34 mouse cellular contexts compared by ENCODE assay signal in genomic region chrX:140609938-140610337, GRCm38 (mm10).
"Had no signal": no experiment of that assay in that cellular context is flagged by ENCODE, and none has a peak within 500 bp of the region (broad histone marks: within the 10 kb centered on the region; RNA-seq: fewer than 3 reads in every experiment).

No protein-coding gene starts in this region.

- H3K27me3 ChIP-seq: heart, embryonic 12.5 days; heart, embryonic 15.5 days; intestine, embryonic 15.5 days had no signal

- H3K36me3 ChIP-seq: heart, embryonic 10.5 days; heart, embryonic 12.5 days; heart, embryonic 15.5 days; hindbrain, embryonic 10.5 days; hindbrain, embryonic 12.5 days; hindbrain, embryonic 13.5 days; hindbrain, embryonic 15.5 days; intestine, embryonic 15.5 days; kidney, embryonic 15.5 days had no signal

- H3K4me2 ChIP-seq: heart, embryonic 11.5 days; heart, embryonic 12.5 days; heart, embryonic 15.5 days; hindbrain, embryonic 12.5 days; hindbrain, embryonic 13.5 days; hindbrain, embryonic 14.5 days; hindbrain, embryonic 15.5 days; intestine, embryonic 15.5 days; kidney, embryonic 15.5 days had no signal

- ATAC-seq: hindbrain, embryonic 16.5 days; hindbrain, postnatal 0 days; intestine, embryonic 15.5 days; intestine, embryonic 16.5 days; intestine, postnatal 0 days had no signal

- H3K9ac ChIP-seq: heart, embryonic 12.5 days; heart, embryonic 15.5 days; hindbrain, embryonic 12.5 days; hindbrain, embryonic 13.5 days; hindbrain, embryonic 14.5 days; hindbrain, embryonic 15.5 days; intestine, embryonic 15.5 days; kidney, embryonic 15.5 days had no signal

- DNase-seq: heart, postnatal 10 days; heart, postnatal 14 days; heart, postnatal 36 days; heart, postnatal 4 days; kidney, adult 11 months; kidney, adult 18-20 months; kidney, adult 2 months; kidney, adult 8-10 months; kidney, adult 9 months; kidney, postnatal 10 days; kidney, postnatal 14 days; kidney, postnatal 25 days; kidney, postnatal 36 days; kidney, postnatal 4 days; layer of hippocampus, adult 9-11 months; layer of hippocampus, postnatal 36 days had no signal

- H3K27ac ChIP-seq: heart, embryonic 10.5 days; heart, embryonic 15.5 days; hindbrain, embryonic 10.5 days; hindbrain, embryonic 12.5 days; hindbrain, embryonic 13.5 days; hindbrain, embryonic 14.5 days; hindbrain, embryonic 15.5 days; hindbrain, postnatal 0 days; intestine, embryonic 15.5 days; kidney, embryonic 15.5 days; kidney, postnatal 0 days; layer of hippocampus, adult 2 months; left cerebral cortex, adult 2 months had no signal

- H3K9me3 ChIP-seq: heart, embryonic 10.5 days; heart, embryonic 12.5 days; heart, embryonic 15.5 days; hindbrain, embryonic 10.5 days; hindbrain, embryonic 12.5 days; hindbrain, embryonic 13.5 days; hindbrain, embryonic 15.5 days; intestine, embryonic 15.5 days; kidney, embryonic 15.5 days had no signal

- H3K4me3 ChIP-seq: heart, embryonic 10.5 days; heart, embryonic 12.5 days; heart, embryonic 15.5 days; hindbrain, embryonic 10.5 days; hindbrain, embryonic 12.5 days; hindbrain, embryonic 13.5 days; hindbrain, embryonic 15.5 days; intestine, embryonic 15.5 days; kidney, embryonic 15.5 days; layer of hippocampus, adult 2 months; left cerebral cortex, adult 2 months had no signal

- H3K4me1 ChIP-seq: heart, embryonic 10.5 days; heart, embryonic 12.5 days; heart, embryonic 15.5 days; hindbrain, embryonic 10.5 days; hindbrain, embryonic 12.5 days; hindbrain, embryonic 13.5 days; hindbrain, embryonic 15.5 days; intestine, embryonic 15.5 days; kidney, embryonic 15.5 days had no signal
